Mouse (Mus musculus) MEL (cell line): Measurements from ENCODE around the gene Csf2. TPM values are rescaled to one million over a fixed set of nuclear protein-coding genes. Genes with fewer than 3 reads are reported as not detected.

Source experiments
- DNase-seq: peaks from one replicate; pipeline ENCODE4 v3.0.0; 2011; ENCODE audit warnings: low read depth, low spot score
- H3K27ac ChIP-seq: 2 replicates; pipeline ENCODE4 v1.5.1; 2012; ENCODE audit warnings: low read depth, mild to moderate bottlenecking, control low read depth, low read length, moderate library complexity; ENCODE audit not compliant: control insufficient read depth
- H3K27me3 ChIP-seq, 2 experiments: fragments of 150-350 bp in 1 of 2; sonication (generic) in 1 of 2; 2 replicates each; pipeline ENCODE4 v1.6.1; 2012; ENCODE audit warnings: low read length in 2 of 2, mild to moderate bottlenecking in 2 of 2, improper control_type of control experiment in 1 of 2, moderate library complexity in 1 of 2; ENCODE audit not compliant: insufficient read depth in 2 of 2, control insufficient read depth in 1 of 2
- H3K36me3 ChIP-seq, 2 experiments: 2 replicates each; pipeline ENCODE4 v1.6.1; 2012 to 2014; ENCODE audit warnings: low read length in 2 of 2, improper control_type of control experiment in 1 of 2, inconsistent platforms in 1 of 2, mild to moderate bottlenecking in 1 of 2; ENCODE audit not compliant: insufficient read depth in 2 of 2, control insufficient read depth in 1 of 2
- H3K4me1 ChIP-seq, 2 experiments: fragments of 150-350 bp in 1 of 2; sonication (generic) in 1 of 2; 2 replicates each; pipeline ENCODE4 v1.6.1; 2012; ENCODE audit warnings: low read length in 2 of 2, improper control_type of control experiment in 1 of 2, mild to moderate bottlenecking in 1 of 2; ENCODE audit not compliant: insufficient read depth in 2 of 2, control insufficient read depth in 1 of 2
- H3K4me3 ChIP-seq, 2 experiments: fragments of 150-350 bp in 1 of 2; sonication (generic) in 1 of 2; 2 replicates each; pipeline ENCODE4 v1.5.1; 2012; ENCODE audit warnings: low read depth in 2 of 2, low read length in 2 of 2, mild to moderate bottlenecking in 2 of 2, moderate library complexity in 2 of 2, control low read depth in 1 of 2, improper control_type of control experiment in 1 of 2; ENCODE audit not compliant: control insufficient read depth in 1 of 2, insufficient read depth in 1 of 2
- H3K79me2 ChIP-seq: 2 replicates; pipeline ENCODE4 v1.6.1; 2012; ENCODE audit warnings: mild to moderate bottlenecking, low read length, moderate library complexity; ENCODE audit not compliant: control insufficient read depth, poor library complexity, insufficient read depth
- H3K9ac ChIP-seq: 2 replicates; pipeline ENCODE4 v1.6.1; 2012; ENCODE audit warnings: low read depth, mild to moderate bottlenecking, control low read depth, low read length, moderate library complexity; ENCODE audit not compliant: control insufficient read depth, poor library complexity, severe bottlenecking
- H3K9me3 ChIP-seq: fragments of 150-350 bp; sonication (generic); replicated peaks from 2 replicates; pipeline ENCODE4 v1.6.1; 2012; ENCODE audit warnings: mild to moderate bottlenecking, low read length, improper control_type of control experiment, moderate library complexity; ENCODE audit not compliant: insufficient read depth
- BHLHE40 ChIP-seq: IDR thresholded peaks from 2 replicates; pipeline ENCODE4 v1.6.1; 2012; ENCODE audit warnings: low read depth, mild to moderate bottlenecking, inconsistent platforms, low read length, improper control_type of control experiment, borderline replicate concordance
- CHD1 ChIP-seq: IDR thresholded peaks from 2 replicates; pipeline ENCODE4 v1.6.1; 2012; ENCODE audit warnings: low read depth, mild to moderate bottlenecking, inconsistent platforms, low read length, improper control_type of control experiment
- CHD2 ChIP-seq: IDR thresholded peaks from 2 replicates; pipeline ENCODE4 v1.6.1; 2011; ENCODE audit warnings: low read length, improper control_type of control experiment
- CTCF ChIP-seq, 3 experiments: IDR thresholded peaks in 2 of 3; conservative IDR thresholded peaks in 1 of 3; 2 replicates each; pipeline ENCODE4 v1.5.1; 2011 to 2012; ENCODE audit warnings: low read length in 3 of 3, low read depth in 2 of 3, mild to moderate bottlenecking in 2 of 3, improper control_type of control experiment in 1 of 3, inconsistent platforms in 1 of 3, mixed read lengths in 1 of 3, moderate library complexity in 1 of 3; ENCODE audit not compliant: control insufficient read depth in 1 of 3, insufficient read depth in 1 of 3, poor library complexity in 1 of 3, severe bottlenecking in 1 of 3
- E2F4 ChIP-seq: IDR thresholded peaks from 2 replicates; pipeline ENCODE4 v1.6.1; 2011; ENCODE audit warnings: low read depth, low read length, improper control_type of control experiment, borderline replicate concordance
- ELF1 ChIP-seq: IDR thresholded peaks from 2 replicates; pipeline ENCODE4 v1.6.1; 2014; ENCODE audit warnings: low read depth, mild to moderate bottlenecking, inconsistent platforms, low read length, improper control_type of control experiment, moderate library complexity
- EP300 ChIP-seq, 2 experiments: IDR thresholded peaks; 2 replicates each; pipeline ENCODE4 v1.6.1; 2011; ENCODE audit warnings: improper control_type of control experiment in 2 of 2, low read length in 2 of 2, low read depth in 1 of 2, mild to moderate bottlenecking in 1 of 2
- ETS1 ChIP-seq: IDR thresholded peaks from 2 replicates; pipeline ENCODE4 v1.6.1; 2012; ENCODE audit warnings: low read depth, mild to moderate bottlenecking, inconsistent platforms, low read length, improper control_type of control experiment, moderate library complexity
- GABPA ChIP-seq: IDR thresholded peaks from 2 replicates; pipeline ENCODE4 v1.6.1; 2012; ENCODE audit warnings: low read depth, mild to moderate bottlenecking, inconsistent platforms, low read length, improper control_type of control experiment, moderate library complexity
- GATA1 ChIP-seq: IDR thresholded peaks from 2 replicates; pipeline ENCODE4 v1.6.1; 2011; ENCODE audit warnings: low read depth, low read length, improper control_type of control experiment
- HCFC1 ChIP-seq: IDR thresholded peaks from 2 replicates; pipeline ENCODE4 v1.6.1; 2012; ENCODE audit warnings: low read depth, mild to moderate bottlenecking, inconsistent platforms, low read length, improper control_type of control experiment, moderate library complexity
- JUND ChIP-seq: IDR thresholded peaks from 2 replicates; pipeline ENCODE4 v1.6.1; 2011; ENCODE audit warnings: low read depth, mild to moderate bottlenecking, improper control_type of control experiment, low read length
- KAT2A ChIP-seq: conservative IDR thresholded peaks from 2 replicates; pipeline ENCODE4 v1.6.1; 2012; ENCODE audit warnings: low read depth, low read length, improper control_type of control experiment, inconsistent platforms
- MAFK ChIP-seq: IDR thresholded peaks from 2 replicates; pipeline ENCODE4 v1.6.1; 2011; ENCODE audit warnings: low read depth, mild to moderate bottlenecking, low read length, improper control_type of control experiment, borderline replicate concordance
- MAX ChIP-seq: IDR thresholded peaks from 2 replicates; pipeline ENCODE4 v1.6.1; 2011; ENCODE audit warnings: low read length, improper control_type of control experiment
- MAZ ChIP-seq: IDR thresholded peaks from 2 replicates; pipeline ENCODE4 v1.6.1; 2012; ENCODE audit warnings: low read depth, mild to moderate bottlenecking, inconsistent platforms, low read length, improper control_type of control experiment
- MEF2A ChIP-seq: IDR thresholded peaks from 2 replicates; pipeline ENCODE4 v1.6.1; 2014; ENCODE audit warnings: low read depth, mild to moderate bottlenecking, inconsistent platforms, low read length, improper control_type of control experiment; ENCODE audit not compliant: poor library complexity, insufficient replicate concordance, severe bottlenecking; ENCODE audit errors: extremely low read depth
- MXI1 ChIP-seq: IDR thresholded peaks from 2 replicates; pipeline ENCODE4 v1.6.1; 2011; ENCODE audit warnings: mild to moderate bottlenecking, low read depth, low read length, improper control_type of control experiment
- MYB ChIP-seq: IDR thresholded peaks from 2 replicates; pipeline ENCODE4 v1.6.1; 2011; ENCODE audit warnings: mild to moderate bottlenecking, low read depth, low read length, improper control_type of control experiment
- MYC ChIP-seq: IDR thresholded peaks from 2 replicates; pipeline ENCODE4 v1.6.1; 2011; ENCODE audit warnings: low read depth, mild to moderate bottlenecking, low read length, improper control_type of control experiment, moderate library complexity
- NELFE ChIP-seq: IDR thresholded peaks from 2 replicates; pipeline ENCODE4 v1.6.1; 2011; ENCODE audit warnings: low read depth, low read length, improper control_type of control experiment
- NRF1 ChIP-seq: IDR thresholded peaks from 2 replicates; pipeline ENCODE4 v1.6.1; 2014; ENCODE audit warnings: low read depth, mild to moderate bottlenecking, inconsistent platforms, low read length, improper control_type of control experiment, moderate library complexity; ENCODE audit not compliant: poor library complexity, insufficient read depth, severe bottlenecking
- POLR2A ChIP-seq, 2 experiments: IDR thresholded peaks; 2 replicates each; pipeline ENCODE4 v1.6.1; 2011 to 2012; ENCODE audit warnings: low read length in 2 of 2, mild to moderate bottlenecking in 2 of 2, control low read depth in 1 of 2, improper control_type of control experiment in 1 of 2, low read depth in 1 of 2, moderate library complexity in 1 of 2; ENCODE audit not compliant: control insufficient read depth in 1 of 2, insufficient read depth in 1 of 2, poor library complexity in 1 of 2
- POLR2AphosphoS2 ChIP-seq: IDR thresholded peaks from 2 replicates; pipeline ENCODE4 v1.6.1; 2011; ENCODE audit warnings: low read length, improper control_type of control experiment
- POLR2AphosphoS5 ChIP-seq: IDR thresholded peaks from 2 replicates; pipeline ENCODE4 v1.6.1; 2012; ENCODE audit warnings: low read depth, borderline replicate concordance, mild to moderate bottlenecking, inconsistent platforms, low read length, moderate library complexity, mixed read lengths
- RAD21 ChIP-seq: IDR thresholded peaks from 2 replicates; pipeline ENCODE4 v1.6.1; 2011; ENCODE audit warnings: mild to moderate bottlenecking, low read depth, low read length, improper control_type of control experiment
- SIN3A ChIP-seq: IDR thresholded peaks from 2 replicates; pipeline ENCODE4 v1.6.1; 2012; ENCODE audit warnings: low read length, improper control_type of control experiment, inconsistent platforms
- SMC3 ChIP-seq: IDR thresholded peaks from 2 replicates; pipeline ENCODE4 v1.6.1; 2011; ENCODE audit warnings: low read depth, low read length, improper control_type of control experiment
- TAL1 ChIP-seq: IDR thresholded peaks from 2 replicates; pipeline ENCODE4 v1.6.1; 2012; ENCODE audit warnings: mild to moderate bottlenecking, inconsistent platforms, low read length, moderate library complexity, mixed read lengths
- TBP ChIP-seq: IDR thresholded peaks from 2 replicates; pipeline ENCODE4 v1.8.0; 2011; ENCODE audit warnings: low read depth, low read length, improper control_type of control experiment
- TCF12 ChIP-seq: IDR thresholded peaks from 2 replicates; pipeline ENCODE4 v1.6.1; 2014; ENCODE audit warnings: low read depth, mild to moderate bottlenecking, inconsistent platforms, low read length, improper control_type of control experiment, moderate library complexity
- USF1 ChIP-seq: IDR thresholded peaks from 2 replicates; pipeline ENCODE4 v1.6.1; 2014; ENCODE audit warnings: low read depth, mild to moderate bottlenecking, inconsistent platforms, low read length, improper control_type of control experiment, moderate library complexity
- USF2 ChIP-seq, 2 experiments: IDR thresholded peaks; 2 replicates each; pipeline ENCODE4 v1.6.1; 2011 to 2012; ENCODE audit warnings: improper control_type of control experiment in 2 of 2, low read length in 2 of 2, borderline replicate concordance in 1 of 2, inconsistent platforms in 1 of 2, low read depth in 1 of 2, mild to moderate bottlenecking in 1 of 2; ENCODE audit not compliant: insufficient read depth in 1 of 2
- ZC3H11A ChIP-seq: IDR thresholded peaks from 2 replicates; pipeline ENCODE4 v1.6.1; 2012; ENCODE audit warnings: low read depth, mild to moderate bottlenecking, inconsistent platforms, low read length, improper control_type of control experiment
- ZMIZ1 ChIP-seq: IDR thresholded peaks from 2 replicates; pipeline ENCODE4 v1.6.1; 2012; ENCODE audit warnings: low read depth, mild to moderate bottlenecking, inconsistent platforms, low read length, improper control_type of control experiment, moderate library complexity
- polyA plus RNA-seq, 2 experiments: library from polyadenylated mRNA; stranded (reverse) in 1 of 2; unstranded in 1 of 2; fragments of >175 nt in 1 of 2; fragments of >200 nt in 1 of 2; gene quantifications; 2 replicates each; pipeline versions ENCODE4 v1.2.1 to v1.2.4; 2012; ENCODE audit warnings: low replicate concordance in 2 of 2, low read depth in 1 of 2; ENCODE audit not compliant: insufficient read length in 2 of 2, insufficient read depth in 1 of 2, missing spikeins in 1 of 2
- total RNA-seq: library from RNA; depleted of rRNA; stranded (reverse); fragments of 300-350 nt; gene quantifications from 2 replicates; pipeline ENCODE4 v1.2.3, GENCODE M21; 2012; rRNA removed

The Csf2 gene
- not detected in 2 replicates for total RNA-seq
- polyA plus RNA-seq, result under 1 TPM in 1 of 2 experiments, not detected in 1; 0.15 TPM

DNA sequence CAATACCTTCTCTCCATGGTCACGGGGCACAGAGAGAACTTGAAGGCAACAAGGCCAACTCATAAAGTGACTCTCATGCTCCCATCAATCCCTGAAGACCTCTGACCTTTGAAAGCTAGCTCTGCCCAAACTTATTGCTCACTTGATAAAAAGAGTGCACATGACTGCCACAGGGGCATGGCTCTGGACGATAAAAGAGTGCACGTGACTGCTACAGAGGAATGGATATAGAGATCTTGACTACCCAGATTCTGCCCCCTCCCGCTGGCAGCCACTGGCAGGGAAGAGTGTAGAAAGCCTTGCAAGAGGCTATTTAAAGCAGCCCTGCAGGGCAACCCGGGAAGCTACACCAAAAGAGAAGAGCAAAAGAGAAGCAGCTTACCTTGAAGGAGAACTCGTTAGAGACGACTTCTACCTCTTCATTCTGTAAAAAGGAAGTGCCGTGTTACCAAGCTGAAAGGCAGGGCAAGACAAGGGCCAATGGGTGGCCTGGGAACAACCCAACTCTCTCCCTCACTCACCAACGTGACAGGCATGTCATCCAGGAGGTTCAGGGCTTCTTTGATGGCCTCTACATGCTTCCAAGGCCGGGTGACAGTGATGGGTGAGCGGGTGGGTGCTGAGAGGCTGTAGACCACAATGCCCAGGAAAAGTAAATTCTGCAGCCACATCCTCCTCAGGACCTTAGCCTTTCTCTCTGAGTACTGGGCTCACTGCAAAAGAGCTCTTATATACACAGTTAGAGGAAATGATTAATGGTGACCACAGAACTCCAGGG, at the start of gene Csf2:
Csf2 (minus strand) TSS at position 728 of the 778 bp plus-strand sequence.
- peak; percentile 74 for DNase-seq
- Histone ChIP-seq H3K9ac (no peak within 1 kb of the TSS), H3K27ac (peak within 1 kb of the TSS; percentile 3), H3K27me3 (peaks cover 0 to 2% of the 10 kb centered on the region in 2 experiments; a peak in 1 of 4 replicates), H3K36me3 (peaks cover 0 to 17% of the 10 kb centered on the region in 2 experiments; a peak in 2 of 4 replicates), H3K79me2 (no peaks in the 10 kb centered on the region), H3K4me3 (peak within 1 kb of the TSS; percentile 9 to 18; a peak in 3 of 4 replicates), H3K9me3 (no peaks in the 10 kb centered on the region), H3K4me1 (peaks cover 8 to 27% of the 10 kb centered on the region in 2 experiments; a peak in 3 of 4 replicates)
- TF ChIP-seq E2F4 (no peak), TBP (no peak), MAX (peak; percentile 81), GATA1 (peak; percentile 67), CHD2 (no peak), MEF2A (no peak), SMC3 (no peak; the same call in 1 of the 2 replicates), TAL1 (peak; percentile 50), MAFK (no peak), USF2 (IDR thresholded peaks at IDR 0.05; ENCODE audit: borderline replicate concordance in 1 of 2, insufficient read depth in 1 of 2, low read depth in 1 of 2, low read length in 2 of 2) (peak in 1 of 2 experiments; percentile 73; a peak in 1 of 4 replicates), SIN3A (peak; percentile 32; the same call in 1 of the 2 replicates), USF1 (peak; percentile 93), RAD21 (peak; percentile 0; the same call in 1 of the 2 replicates), MXI1 (peak; percentile 60), MYC (no peak; the same call in 1 of the 2 replicates), ZMIZ1 (no peak), ETS1 (peak; percentile 43; the same call in 1 of the 2 replicates), MAZ (no peak), TCF12 (peak; percentile 73), ELF1 (no peak), POLR2AphosphoS5 (no peak), POLR2A (IDR thresholded peaks at IDR 0.05; ENCODE audit: control insufficient read depth in 1 of 2, insufficient read depth in 1 of 2, low read depth in 1 of 2, low read length in 2 of 2, poor library complexity in 1 of 2) (no peak), HCFC1 (no peak), BHLHE40 (peak; percentile 98), KAT2A (no peak), POLR2AphosphoS2 (no peak), GABPA (no peak), CTCF (IDR thresholded peaks at IDR 0.05 in 2 of 3, conservative IDR thresholded peaks at IDR 0.05 in 1 of 3; ENCODE audit: control insufficient read depth in 1 of 3, insufficient read depth in 1 of 3, low read depth in 2 of 3, low read length in 3 of 3, poor library complexity in 1 of 3, severe bottlenecking in 1 of 3) (no peak), ZC3H11A (no peak), MYB (no peak), NRF1 (no peak), NELFE (no peak), EP300 (IDR thresholded peaks at IDR 0.05; ENCODE audit: low read depth in 1 of 2, low read length in 2 of 2) (peak; percentile 65 to 76), JUND (no peak), CHD1 (no peak)
